Mouse (Mus musculus) megakaryocyte, adult 5-6 weeks (primary cell): ENCODE results near the gene Cyp2t4. TPM values are rescaled to one million over a fixed set of nuclear protein-coding genes. Genes with fewer than 3 reads are reported as not detected.

Experiments used
- ATAC-seq: 2 replicates; pipeline ENCODE4 v1.8.0; 2016; ENCODE audit warnings: mild to moderate bottlenecking, inconsistent platforms; ENCODE audit not compliant: poor library complexity, severe bottlenecking
- total RNA-seq, 2 experiments: library from RNA; stranded (forward) in 1 of 2; stranded (reverse) in 1 of 2; fragments of 153-499, 151-499 nt in 1 of 2; fragments of 221-1000, 200-1000 nt in 1 of 2; gene quantifications; 2 replicates each; pipeline versions ENCODE4 v1.2.3 to v1.2.4; 2015 to 2017

Gene Cyp2t4
- total RNA-seq, 2 experiments from 2014 or later, result not detected

- no peak for ATAC-seq
Measured at GRCm38 (mm10) chr7:27180837-27181695, 27.6 kb downstream of the Cyp2t4 start, which contains the start of the genes Gm21983 and Mia. Gm21983 (minus strand) TSS chr7:27181086. Mia (minus strand) TSS chr7:27181157.

GRCm38 (mm10) chr7:27182498-27182897, 29.0 kb downstream of the Cyp2t4 start:
- ATAC-seq, result no peak

- ATAC-seq, result peak; percentile 84
Measured at GRCm38 (mm10) chr7:27184964-27185363, 31.4 kb downstream of the Cyp2t4 start.

GRCm38 (mm10) chr7:27185986-27186385, 32.5 kb downstream of the Cyp2t4 start:
- ATAC-seq, result no peak

GRCm38 (mm10) chr7:27189271-27189931, 35.9 kb downstream of the Cyp2t4 start:
- no peak for ATAC-seq

GRCm38 (mm10) chr7:27192434-27192833, 38.9 kb downstream of the Cyp2t4 start:
- ATAC-seq, result no peak

GRCm38 (mm10) chr7:27193731-27194130, 40.2 kb downstream of the Cyp2t4 start:
- no peak for ATAC-seq

GRCm38 (mm10) chr7:27195681-27196611, 42.4 kb downstream of the Cyp2t4 start, which contains the start of the genes BC024978 and Snrpa:
BC024978 (plus strand) TSS chr7:27195781.
Snrpa (minus strand) TSS chr7:27196271.
- ATAC-seq, result peak; percentile 96

GRCm38 (mm10) chr7:27197136-27197535, 43.6 kb downstream of the Cyp2t4 start:
- no peak for ATAC-seq

- ATAC-seq, result no peak
Measured at GRCm38 (mm10) chr7:27197634-27198033, 44.1 kb downstream of the Cyp2t4 start.

- no peak for ATAC-seq
Measured at GRCm38 (mm10) chr7:27198355-27198754, 44.8 kb downstream of the Cyp2t4 start.

GRCm38 (mm10) chr7:27198779-27199178, 45.3 kb downstream of the Cyp2t4 start:
- no peak for ATAC-seq

- ATAC-seq, result no peak
Measured at GRCm38 (mm10) chr7:27203730-27204449, 50.4 kb downstream of the Cyp2t4 start.

Other genes starting within 250 kb of the Cyp2t4 start
- gene Cyp2a22, start 214.3 kb upstream of the Cyp2t4 start, total RNA-seq (2015), result not detected in 2 replicates
- not detected in 2 replicates for gene Cyp2a22, start 214.3 kb upstream of the Cyp2t4 start, total RNA-seq (2017)
- not detected in 2 replicates for gene Cyp2a12, start 124.6 kb upstream of the Cyp2t4 start, total RNA-seq (2015)
- gene Cyp2a12, start 124.6 kb upstream of the Cyp2t4 start, total RNA-seq (2017), result not detected in 2 replicates
- gene Cyp2f2, start 33.8 kb upstream of the Cyp2t4 start, total RNA-seq (2015), result not detected in 2 replicates
- gene Cyp2f2, start 33.8 kb upstream of the Cyp2t4 start, total RNA-seq (2017), result not detected in 2 replicates
- 11.1 and 12.5 TPM in 2 replicates for gene Egln2, start 13.1 kb downstream of the Cyp2t4 start, total RNA-seq (2015)
- gene Egln2, start 13.1 kb downstream of the Cyp2t4 start, total RNA-seq (2017), result 22.2 and 29.6 TPM in 2 replicates
- gene Rab4b, start 25.2 kb downstream of the Cyp2t4 start, total RNA-seq (2015), result 65.7 and 73.7 TPM in 2 replicates
- gene Rab4b, start 25.2 kb downstream of the Cyp2t4 start, total RNA-seq (2017), result 26.8 and 30.4 TPM in 2 replicates
- not detected in 2 replicates for gene Gm21983, start 27.4 kb downstream of the Cyp2t4 start, total RNA-seq (2015)
- gene Gm21983, start 27.4 kb downstream of the Cyp2t4 start, total RNA-seq (2017), result not detected in 2 replicates
- gene Mia, start 27.4 kb downstream of the Cyp2t4 start, total RNA-seq (2015), result not detected in 2 replicates
- gene Mia, start 27.4 kb downstream of the Cyp2t4 start, total RNA-seq (2017), result not detected in 2 replicates
- gene BC024978, start 42.1 kb downstream of the Cyp2t4 start, total RNA-seq (2015), result 4.0 and 8.5 TPM in 2 replicates
- gene BC024978, start 42.1 kb downstream of the Cyp2t4 start, total RNA-seq (2017), result 0.51 and 0.73 TPM in 2 replicates
- gene Snrpa, start 42.6 kb downstream of the Cyp2t4 start, total RNA-seq (2015), result 110 and 125 TPM in 2 replicates
- 51.9 and 68.6 TPM in 2 replicates for gene Snrpa, start 42.6 kb downstream of the Cyp2t4 start, total RNA-seq (2017)
- gene Itpkc, start 74.9 kb downstream of the Cyp2t4 start, total RNA-seq (2015), result 1.6 and 2.7 TPM in 2 replicates
- gene Itpkc, start 74.9 kb downstream of the Cyp2t4 start, total RNA-seq (2017), result 1.6 and 4.7 TPM in 2 replicates
- 12.0 and 16.8 TPM in 2 replicates for gene Coq8b, start 79.3 kb downstream of the Cyp2t4 start, total RNA-seq (2015)
- gene Coq8b, start 79.3 kb downstream of the Cyp2t4 start, total RNA-seq (2017), result 7.5 and 15.2 TPM in 2 replicates
- 2.8 and 4.3 TPM in 2 replicates for gene Numbl, start 104.7 kb downstream of the Cyp2t4 start, total RNA-seq (2015)
- gene Numbl, start 104.7 kb downstream of the Cyp2t4 start, total RNA-seq (2017), result 2.5 and 2.6 TPM in 2 replicates
- gene Ltbp4, start 184.0 kb downstream of the Cyp2t4 start, total RNA-seq (2015), result not detected in 2 replicates
- not detected in 2 replicates for gene Ltbp4, start 184.0 kb downstream of the Cyp2t4 start, total RNA-seq (2017)
- 42.6 and 43.6 TPM in 2 replicates for gene Shkbp1, start 202.3 kb downstream of the Cyp2t4 start, total RNA-seq (2015)
- 30.9 and 34.0 TPM in 2 replicates for gene Shkbp1, start 202.3 kb downstream of the Cyp2t4 start, total RNA-seq (2017)
- not detected in 2 replicates for gene Gm20479, start 203.7 kb downstream of the Cyp2t4 start, total RNA-seq (2015)
- gene Gm20479, start 203.7 kb downstream of the Cyp2t4 start, total RNA-seq (2017), result not detected in 2 replicates